Mouse (Mus musculus) heart, postnatal 10 days (tissue): Measurements from ENCODE around the gene Synrg. TPM values are rescaled to one million over a fixed set of nuclear protein-coding genes. Genes with fewer than 3 reads are reported as not detected.

Experiments used
- DNase-seq, 2 experiments: peaks; one replicate each; pipeline ENCODE4 v3.0.0; 2021
- intact Hi-C: fragments of 180-260 bp; cut with DNase I; formaldehyde crosslinking; loops from one replicate; pipeline ENCODE4 v1.15.1; 2025
- total RNA-seq, 2 experiments: library from RNA; stranded (reverse); gene quantifications; 2 replicates each; pipeline ENCODE4 v1.2.3; 2021

The Synrg gene
- total RNA-seq, 2 experiments from 2014 or later: 20.2 to 25.8 TPM

GRCm38 (mm10) chr11:84032559-84032958 lies 68.3 kb downstream of the Synrg start:
- DNase-seq: no peak
- intact Hi-C loops: loop anchor here (1.0 kb wide), 1 partner anchor 247 kb away; no protein-coding TSS in a partner anchor

GRCm38 (mm10) chr11:84033671-84034070 lies 69.4 kb downstream of the Synrg start:
- no peak for DNase-seq
- intact Hi-C loops: no loop called here

GRCm38 (mm10) chr11:84040621-84041020 lies 76.4 kb downstream of the Synrg start:
- no peak for DNase-seq

GRCm38 (mm10) chr11:84042808-84043762 lies 78.9 kb downstream of the Synrg start:
- DNase-seq: no peak
- intact Hi-C loops: no loop called here

More at GRCm38 (mm10) chr11:84040621-84041020, 76.4 kb downstream of the Synrg start:
- intact Hi-C loops: no loop called here

GRCm38 (mm10) chr11:84044988-84045387 lies 80.8 kb downstream of the Synrg start:
- intact Hi-C loops: no loop called here
- DNase-seq: no peak

- intact Hi-C loops: no loop called here
- DNase-seq: no peak
These were observed 83.0 kb downstream of the Synrg start for GRCm38 (mm10) chr11:84047270-84047669.

- intact Hi-C loops: no loop called here
- no peak for DNase-seq
These were observed 84.2 kb downstream of the Synrg start for GRCm38 (mm10) chr11:84048411-84048810.

GRCm38 (mm10) chr11:84053055-84053454 lies 88.8 kb downstream of the Synrg start:
- intact Hi-C loops: no loop called here
- no peak for DNase-seq

- DNase-seq: no peak
- intact Hi-C loops: no loop called here
These were observed 89.4 kb downstream of the Synrg start for GRCm38 (mm10) chr11:84053524-84054163.

- intact Hi-C loops: no loop called here
- DNase-seq: no peak
These were observed 93.2 kb downstream of the Synrg start for GRCm38 (mm10) chr11:84057418-84057817.

GRCm38 (mm10) chr11:84059784-84060183 lies 95.6 kb downstream of the Synrg start:
- intact Hi-C loops: no loop called here
- DNase-seq: no peak

GRCm38 (mm10) chr11:84060635-84061034 lies 96.4 kb downstream of the Synrg start:
- intact Hi-C loops: no loop called here
- no peak for DNase-seq

- intact Hi-C loops: no loop called here
- DNase-seq: no peak
These were observed 97.7 kb downstream of the Synrg start for GRCm38 (mm10) chr11:84061881-84062280.

GRCm38 (mm10) chr11:84062805-84063204 lies 98.6 kb downstream of the Synrg start:
- intact Hi-C loops: no loop called here
- peak in 1 of 2 experiments; percentile 39 for DNase-seq

GRCm38 (mm10) chr11:84063631-84064209 lies 99.5 kb downstream of the Synrg start:
- intact Hi-C loops: no loop called here
- no peak for DNase-seq

- peak in 1 of 2 experiments; percentile 35 for DNase-seq
- intact Hi-C loops: loop anchor here (5.0 kb wide), 1 partner anchor 61 kb away; the partner anchor contains the start of genes Acaca and Tada2a
These were observed 101.8 kb downstream of the Synrg start for GRCm38 (mm10) chr11:84066071-84066481.

- DNase-seq: peak in 1 of 2 experiments; percentile 32
- intact Hi-C loops: loop anchor here (5.0 kb wide), 1 partner anchor 60 kb away; the partner anchor contains the start of genes Acaca and Tada2a
These were observed 102.9 kb downstream of the Synrg start for GRCm38 (mm10) chr11:84066927-84067645.

- no peak for DNase-seq
- intact Hi-C loops: loop anchor here (5.0 kb wide), 1 partner anchor 60 kb away; the partner anchor contains the start of genes Acaca and Tada2a
These were observed 103.5 kb downstream of the Synrg start for GRCm38 (mm10) chr11:84067720-84068190.

- DNase-seq: peak; percentile 48 to 56
- intact Hi-C loops: loop anchor here (5.0 kb wide), 1 partner anchor 59 kb away; the partner anchor contains the start of genes Acaca and Tada2a
These were observed 104.2 kb downstream of the Synrg start for GRCm38 (mm10) chr11:84068191-84069033.
